Mouse (Mus musculus): ENCODE measurements around the gene Rbfox3. TPM values are rescaled to one million over a fixed set of nuclear protein-coding genes. Genes with fewer than 3 reads are reported as not detected.

Rbfox3 gene
- total RNA-seq, 2 experiments from 2014 or later: 0.09 TPM; not detected in 1

DNA sequence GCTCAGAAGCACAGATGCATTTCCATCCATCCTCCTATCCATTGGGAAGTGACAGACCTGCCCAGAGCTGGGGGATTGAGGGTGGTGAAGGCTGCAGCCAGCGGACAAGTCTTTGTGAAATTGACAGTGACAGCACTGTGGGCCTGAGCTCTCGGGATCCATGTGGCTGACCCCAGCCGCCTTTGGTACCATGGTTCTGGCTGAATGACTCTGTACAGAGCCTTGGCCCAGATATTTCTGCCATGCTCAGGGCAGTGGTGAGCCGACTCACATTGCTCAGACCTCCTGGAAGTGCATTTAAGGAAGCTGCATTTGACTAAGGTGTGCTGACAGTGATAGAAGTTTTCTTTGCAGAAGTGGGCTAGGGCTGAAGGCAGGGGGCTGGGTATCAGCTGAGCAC, 144.0 kb downstream of the Rbfox3 start:
- DNase-seq (ENCODE audit: low spot score): no peak

DNA sequence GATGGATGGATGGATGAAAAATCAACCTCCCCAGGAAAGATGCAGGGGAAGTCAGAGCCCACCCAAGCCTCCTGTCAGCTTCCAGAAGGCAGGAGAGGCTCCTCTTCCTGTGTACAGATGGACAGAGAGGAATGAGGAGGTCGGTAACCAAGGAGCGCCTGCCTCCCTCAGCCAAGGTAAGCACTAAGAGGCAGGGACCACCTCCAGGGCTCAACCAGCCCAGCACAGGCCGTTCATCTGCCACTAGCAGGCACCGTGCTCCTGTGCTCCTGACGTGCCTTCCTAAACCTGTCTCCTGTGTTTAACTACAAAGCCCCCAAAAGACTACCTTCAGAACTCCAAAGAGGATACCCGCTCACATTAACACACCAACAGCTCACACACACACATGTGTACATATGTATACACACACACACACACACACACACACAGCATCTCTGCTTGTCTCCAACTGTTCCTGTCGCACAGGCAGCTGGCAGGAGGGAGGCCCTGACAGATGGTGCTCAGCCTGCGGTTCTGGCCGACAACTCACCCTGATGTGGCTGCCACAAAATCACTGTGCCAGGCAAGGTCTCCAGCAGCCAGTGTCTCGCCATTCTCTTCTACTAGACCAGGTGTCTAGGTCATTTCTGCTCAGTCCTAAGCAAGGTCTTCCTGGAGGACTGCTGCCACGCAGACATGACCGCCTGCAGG, 151.0 kb downstream of the Rbfox3 start:
- no peak for DNase-seq (ENCODE audit: low spot score)

GRCm38 (mm10) chr11:118759228-118759627, 152.2 kb downstream of the Rbfox3 start:
- no peak for DNase-seq (ENCODE audit: low spot score)

DNA sequence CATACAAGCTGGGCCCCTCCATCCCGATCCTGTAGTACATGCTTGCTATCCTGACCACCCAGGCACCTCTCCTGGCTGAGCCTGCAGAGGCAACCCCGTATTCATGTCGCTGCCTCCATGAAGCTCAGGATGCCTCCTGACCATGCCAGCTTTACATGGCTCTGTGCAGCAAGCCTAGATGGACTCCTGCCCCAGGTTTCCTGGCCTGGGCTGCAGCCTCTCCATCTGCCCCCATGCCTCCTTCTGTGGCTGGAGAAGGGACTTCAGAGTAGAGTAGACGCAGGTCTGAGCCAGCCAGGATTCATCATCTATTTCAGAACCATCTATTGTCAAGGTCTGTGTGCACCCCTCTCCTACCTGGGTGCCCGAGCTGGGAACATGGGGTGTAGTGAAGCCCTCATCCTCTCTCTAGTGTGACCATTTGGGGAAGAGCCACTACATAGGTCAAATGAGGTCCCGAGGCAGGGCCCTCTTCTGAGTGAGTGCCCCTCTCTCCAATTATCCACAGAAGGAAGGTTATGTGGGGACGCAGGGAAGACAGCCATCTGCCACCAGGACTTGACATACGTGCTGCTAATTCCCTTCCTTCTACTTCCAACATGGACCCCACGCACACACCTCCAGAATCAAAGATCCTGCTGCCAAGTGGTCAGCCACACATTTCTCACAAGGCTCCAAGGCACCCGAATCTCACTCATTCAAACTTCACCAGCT, 153.0 kb downstream of the Rbfox3 start:
- DNase-seq (ENCODE audit: low spot score): no peak

- DNase-seq (ENCODE audit: low spot score): no peak
Observed at GRCm38 (mm10) chr11:118757488-118757887, 153.9 kb downstream of the Rbfox3 start.

GRCm38 (mm10) chr11:118755003-118755402, 156.4 kb downstream of the Rbfox3 start:
- DNase-seq (ENCODE audit: low spot score): no peak

- no peak for DNase-seq (ENCODE audit: low spot score)
Observed at GRCm38 (mm10) chr11:118754535-118754934, 156.9 kb downstream of the Rbfox3 start.

DNA sequence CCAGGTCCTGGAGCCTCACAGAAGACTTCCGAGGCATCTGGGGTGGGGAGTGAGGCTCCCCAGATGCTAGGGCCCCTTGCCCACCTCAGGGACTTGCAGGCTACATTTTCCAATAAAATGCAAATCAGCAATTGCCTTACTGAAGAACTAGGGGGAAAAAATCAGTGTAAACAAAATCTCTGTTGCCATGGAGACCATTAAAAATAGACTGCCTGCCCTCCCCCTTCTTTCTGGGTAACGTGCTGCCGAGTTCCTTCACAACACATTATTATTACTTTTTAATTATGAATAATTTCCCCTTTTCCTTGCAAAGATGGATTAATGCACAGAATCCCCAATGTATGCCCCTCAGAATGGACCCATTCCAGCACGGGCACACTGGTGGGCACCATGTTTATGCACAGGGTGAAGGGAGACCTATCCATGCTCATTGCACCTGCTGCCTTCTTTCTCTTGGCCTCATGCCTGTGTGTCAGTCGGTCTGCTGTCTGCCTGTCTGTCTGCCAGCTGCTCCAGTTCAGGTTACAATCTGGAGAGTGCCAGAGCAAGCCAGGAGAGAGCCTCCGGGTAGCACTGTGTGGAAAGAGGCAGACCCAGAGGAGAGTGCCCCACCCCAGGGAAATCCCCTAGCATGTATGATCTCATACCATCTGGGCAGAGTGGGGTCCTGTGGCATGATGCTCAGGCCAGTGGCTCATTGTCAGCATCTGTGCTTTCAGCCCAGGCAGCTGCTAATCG, 159.3 kb downstream of the Rbfox3 start:
- DNase-seq (ENCODE audit: low spot score): no peak

GRCm38 (mm10) chr11:118750745-118751330, 160.6 kb downstream of the Rbfox3 start:
- DNase-seq (ENCODE audit: low spot score): no peak

- no peak for DNase-seq (ENCODE audit: low spot score)
Observed at GRCm38 (mm10) chr11:118749541-118749940, 161.9 kb downstream of the Rbfox3 start.

- no peak for DNase-seq (ENCODE audit: low spot score)
Observed at GRCm38 (mm10) chr11:118748622-118749021, 162.8 kb downstream of the Rbfox3 start.

- no peak for DNase-seq (ENCODE audit: low spot score)
Observed at GRCm38 (mm10) chr11:118745279-118745678, 166.1 kb downstream of the Rbfox3 start.

- DNase-seq (ENCODE audit: low spot score): peak; percentile 55
Observed at GRCm38 (mm10) chr11:118744782-118745181, 166.6 kb downstream of the Rbfox3 start.

- peak; percentile 37 for DNase-seq (ENCODE audit: low spot score)
Observed at GRCm38 (mm10) chr11:118742762-118743161, 168.6 kb downstream of the Rbfox3 start.

- no peak for DNase-seq (ENCODE audit: low spot score)
Observed at GRCm38 (mm10) chr11:118741262-118741661, 170.1 kb downstream of the Rbfox3 start.

DNA sequence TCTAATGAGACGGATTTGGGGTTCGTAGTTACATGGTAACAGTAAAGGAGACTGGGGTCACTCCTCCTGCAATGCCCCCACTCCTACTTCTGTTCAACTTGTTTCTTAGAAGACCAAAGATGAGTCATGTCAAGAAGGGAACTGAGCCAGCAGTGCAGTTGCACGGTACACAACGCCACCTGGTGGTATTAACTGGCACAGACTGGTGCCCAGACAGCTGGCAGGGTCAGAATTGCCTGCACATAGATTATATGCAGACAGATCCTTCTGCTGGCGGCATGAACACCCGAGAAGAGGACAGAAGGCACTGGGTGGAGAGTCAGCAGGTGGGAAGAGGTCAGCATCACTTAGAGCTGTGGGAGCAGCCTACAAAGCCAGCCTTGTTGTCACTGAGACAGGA, 171.4 kb downstream of the Rbfox3 start:
- peak; percentile 81 for DNase-seq (ENCODE audit: low spot score)

- DNase-seq (ENCODE audit: low spot score): peak; percentile 82
Observed at GRCm38 (mm10) chr11:118738855-118739832, 172.3 kb downstream of the Rbfox3 start.

GRCm38 (mm10) chr11:118738323-118738722, 173.1 kb downstream of the Rbfox3 start:
- no peak for DNase-seq (ENCODE audit: low spot score)

- DNase-seq (ENCODE audit: low spot score): no peak
Observed at GRCm38 (mm10) chr11:118737821-118738220, 173.6 kb downstream of the Rbfox3 start.

GRCm38 (mm10) chr11:118736993-118737392, 174.4 kb downstream of the Rbfox3 start:
- DNase-seq (ENCODE audit: low spot score): peak; percentile 33

DNA sequence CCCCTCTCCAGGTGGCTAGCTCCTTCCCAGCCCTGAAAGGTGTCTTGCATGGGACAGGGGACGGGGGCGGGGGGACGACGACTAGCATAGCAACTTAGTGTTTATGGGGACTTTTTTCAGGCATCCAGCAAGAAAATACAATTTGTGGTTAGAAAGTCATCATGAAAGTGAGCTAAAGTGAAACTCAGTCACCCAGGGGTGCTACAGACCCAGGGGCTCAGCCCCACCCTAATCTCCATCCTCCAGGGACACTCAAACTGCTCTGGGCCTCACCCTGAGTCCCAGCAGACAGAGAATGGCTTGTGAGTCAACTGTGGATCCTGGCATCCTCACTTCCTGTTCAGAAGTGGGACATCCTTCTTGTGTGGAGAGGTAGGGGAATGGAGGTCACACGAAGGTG, 179.7 kb downstream of the Rbfox3 start:
- DNase-seq (ENCODE audit: low spot score): no peak

Data from gastrocnemius, adult 18-20 months (tissue).